Mouse (Mus musculus) MEL (cell line): ENCODE results near the gene Fat3.

ENCODE experiments used
- CTCF ChIP-seq, 3 experiments: IDR thresholded peaks in 2 of 3; conservative IDR thresholded peaks in 1 of 3; 2 replicates each; pipeline ENCODE4 v1.5.1; 2011 to 2012; ENCODE audit warnings: low read length in 3 of 3, low read depth in 2 of 3, mild to moderate bottlenecking in 2 of 3, improper control_type of control experiment in 1 of 3, inconsistent platforms in 1 of 3, mixed read lengths in 1 of 3, moderate library complexity in 1 of 3; ENCODE audit not compliant: control insufficient read depth in 1 of 3, insufficient read depth in 1 of 3, poor library complexity in 1 of 3, severe bottlenecking in 1 of 3
- ELF1 ChIP-seq: IDR thresholded peaks from 2 replicates; pipeline ENCODE4 v1.6.1; 2014; ENCODE audit warnings: low read depth, mild to moderate bottlenecking, inconsistent platforms, low read length, improper control_type of control experiment, moderate library complexity
- EP300 ChIP-seq, 2 experiments: IDR thresholded peaks; 2 replicates each; pipeline ENCODE4 v1.6.1; 2011; ENCODE audit warnings: improper control_type of control experiment in 2 of 2, low read length in 2 of 2, low read depth in 1 of 2, mild to moderate bottlenecking in 1 of 2
- ETS1 ChIP-seq: IDR thresholded peaks from 2 replicates; pipeline ENCODE4 v1.6.1; 2012; ENCODE audit warnings: low read depth, mild to moderate bottlenecking, inconsistent platforms, low read length, improper control_type of control experiment, moderate library complexity
- GATA1 ChIP-seq: IDR thresholded peaks from 2 replicates; pipeline ENCODE4 v1.6.1; 2011; ENCODE audit warnings: low read depth, low read length, improper control_type of control experiment
- JUND ChIP-seq: IDR thresholded peaks from 2 replicates; pipeline ENCODE4 v1.6.1; 2011; ENCODE audit warnings: low read depth, mild to moderate bottlenecking, improper control_type of control experiment, low read length
- MAFK ChIP-seq: IDR thresholded peaks from 2 replicates; pipeline ENCODE4 v1.6.1; 2011; ENCODE audit warnings: low read depth, mild to moderate bottlenecking, low read length, improper control_type of control experiment, borderline replicate concordance
- MAX ChIP-seq: IDR thresholded peaks from 2 replicates; pipeline ENCODE4 v1.6.1; 2011; ENCODE audit warnings: low read length, improper control_type of control experiment
- MAZ ChIP-seq: IDR thresholded peaks from 2 replicates; pipeline ENCODE4 v1.6.1; 2012; ENCODE audit warnings: low read depth, mild to moderate bottlenecking, inconsistent platforms, low read length, improper control_type of control experiment
- MYC ChIP-seq: IDR thresholded peaks from 2 replicates; pipeline ENCODE4 v1.6.1; 2011; ENCODE audit warnings: low read depth, mild to moderate bottlenecking, low read length, improper control_type of control experiment, moderate library complexity
- POLR2A ChIP-seq, 2 experiments: IDR thresholded peaks; 2 replicates each; pipeline ENCODE4 v1.6.1; 2011 to 2012; ENCODE audit warnings: low read length in 2 of 2, mild to moderate bottlenecking in 2 of 2, control low read depth in 1 of 2, improper control_type of control experiment in 1 of 2, low read depth in 1 of 2, moderate library complexity in 1 of 2; ENCODE audit not compliant: control insufficient read depth in 1 of 2, insufficient read depth in 1 of 2, poor library complexity in 1 of 2
- UBTF ChIP-seq: IDR thresholded peaks from 2 replicates; pipeline ENCODE4 v1.6.1; 2012; ENCODE audit warnings: low read depth, mild to moderate bottlenecking, inconsistent platforms, low read length, improper control_type of control experiment, moderate library complexity, borderline replicate concordance; ENCODE audit not compliant: insufficient read depth

- TF ChIP-seq GATA1: no peak
- no peak for TF ChIP-seq EP300 (IDR thresholded peaks at IDR 0.05; ENCODE audit: low read depth in 1 of 2, low read length in 2 of 2)
- no peak for TF ChIP-seq CTCF (IDR thresholded peaks at IDR 0.05 in 2 of 3, conservative IDR thresholded peaks at IDR 0.05 in 1 of 3; ENCODE audit: control insufficient read depth in 1 of 3, insufficient read depth in 1 of 3, low read depth in 2 of 3, low read length in 3 of 3, poor library complexity in 1 of 3, severe bottlenecking in 1 of 3)
- no peak for TF ChIP-seq MAX
- no peak for TF ChIP-seq MAFK
- TF ChIP-seq JUND: no peak
- no peak for TF ChIP-seq POLR2A (IDR thresholded peaks at IDR 0.05; ENCODE audit: control insufficient read depth in 1 of 2, insufficient read depth in 1 of 2, low read depth in 1 of 2, low read length in 2 of 2, poor library complexity in 1 of 2)
- no peak for TF ChIP-seq MAZ
- no peak for TF ChIP-seq ETS1
- no peak for TF ChIP-seq UBTF
- no peak for TF ChIP-seq ELF1
- TF ChIP-seq MYC: no peak
Observed at GRCm38 (mm10) chr9:15948086-15948485, 553.0 kb downstream of the Fat3 start.
